ENCODE assay signal across 12 mouse cellular contexts in genomic region chr11:99369229-99369628, GRCm38 (mm10). TPM values are rescaled to one million over a fixed set of nuclear protein-coding genes. Genes with fewer than 3 reads are reported as not detected.
DNase-seq lines count a peak whose midpoint lies in the region; ATAC-seq and TF ChIP-seq lines count a peak whose summit lies in the region.
"Had no signal": no experiment of that assay in that cellular context is flagged by ENCODE, and none has a peak within 500 bp of the region (broad histone marks: within the 10 kb centered on the region; RNA-seq: fewer than 3 reads in every experiment).

No protein-coding gene starts in this region.

- H3K4me1 ChIP-seq in kidney, postnatal 0 days (replicated peaks; ENCODE audit: insufficient read depth, low read length), result no peaks in the 10 kb centered on the region
- H3K4me1 ChIP-seq: heart, embryonic 15.5 days; stomach, embryonic 15.5 days had no signal

- H3K4me3 ChIP-seq in kidney, postnatal 0 days (replicated peaks; ENCODE audit: low read depth, low read length), result no peak overlapping the region
- H3K4me3 ChIP-seq: heart, embryonic 15.5 days; myocyte; stomach, embryonic 15.5 days had no signal

- no peak overlapping the region for H3K27ac ChIP-seq in kidney, postnatal 0 days
- H3K27ac ChIP-seq: heart, embryonic 15.5 days; stomach, embryonic 15.5 days had no signal

- H3K27me3 ChIP-seq in kidney, postnatal 0 days (ENCODE audit: insufficient read depth, low read length), result no peaks in the 10 kb centered on the region
- H3K27me3 ChIP-seq: stomach, embryonic 15.5 days had no signal

- H3K9ac ChIP-seq in kidney, postnatal 0 days (ENCODE audit: low read depth, low read length), result no peak overlapping the region
- H3K9ac ChIP-seq: heart, embryonic 15.5 days; stomach, embryonic 15.5 days had no signal

- H3K36me3 ChIP-seq in kidney, postnatal 0 days (ENCODE audit: insufficient read depth, low read length), result no peaks in the 10 kb centered on the region
- H3K36me3 ChIP-seq: heart, embryonic 15.5 days; stomach, embryonic 15.5 days had no signal

- no peak overlapping the region for H3K4me2 ChIP-seq in kidney, postnatal 0 days (ENCODE audit: low read length)
- H3K4me2 ChIP-seq: heart, embryonic 15.5 days; stomach, embryonic 15.5 days had no signal

- peak; percentile 23 for DNase-seq in adrenal gland, postnatal 10 days
- DNase-seq in adrenal gland, postnatal 4 days (ENCODE audit: low spot score in 2 of 2), result no peak
- peak; percentile 54 for DNase-seq in kidney, postnatal 0 days (ENCODE audit: low spot score)
- DNase-seq in kidney, adult 11 months, result no peak
- DNase-seq in 3T3-L1 (ENCODE audit: low read depth, low spot score), result peak; percentile 51
- DNase-seq in embryo, embryonic 9.5 days (ENCODE audit: extremely low spot score), result peak; percentile 17
- DNase-seq in urinary bladder, postnatal 10 days (ENCODE audit: low spot score), result no peak
- no peak for DNase-seq in layer of hippocampus, adult 8-10 months (ENCODE audit: low spot score in 2 of 2)

- H3K9me3 ChIP-seq in kidney, postnatal 0 days (replicated peaks; ENCODE audit: low read length), result no peaks in the 10 kb centered on the region
- H3K9me3 ChIP-seq: heart, embryonic 15.5 days; stomach, embryonic 15.5 days had no signal

- WGBS in kidney, postnatal 0 days, result 13% methylated on average over 3 of the region's 3 CpGs

- no peak for ATAC-seq in kidney, postnatal 0 days (replicated peaks; ENCODE audit: low FRiP score, low read depth)

- TF ChIP-seq CTCF in kidney, postnatal 0 days (IDR thresholded peaks at IDR 0.05; ENCODE audit: low read depth), result peak; percentile 71

RNA-seq across cellular contexts. Expression of gene Krt28, which starts 5.5 kb away (rescaled TPM):
- total RNA-seq in adrenal gland, postnatal 10 days (2021), result under 1 TPM in 1 of 2 experiments, not detected in 1; 0.21 TPM
- total RNA-seq in adrenal gland, postnatal 4 days (2021), result under 1 TPM in 1 of 2 experiments, not detected in 1; 0.25 TPM
- 0.32 TPM in 1 of 2 replicates, not detected in the other for polyA plus RNA-seq in kidney, postnatal 0 days (2015; fragmentation: Nextera tagmentation; extraction: Ambion mirVana)
- total RNA-seq in layer of hippocampus, adult 8-10 months (2022), result under 1 TPM in 2 of 4 experiments, not detected in 2; 0.38 to 0.52 TPM
- polyA plus RNA-seq: heart, embryonic 15.5 days had no signal

RNA-seq across cellular contexts. Expression of gene Krt27, which starts 18.3 kb away (rescaled TPM):
- total RNA-seq in adrenal gland, postnatal 10 days (2021), result not detected
- not detected for total RNA-seq in adrenal gland, postnatal 4 days (2021)
- polyA plus RNA-seq in kidney, postnatal 0 days (2015; fragmentation: Nextera tagmentation; extraction: Ambion mirVana), result not detected in 2 replicates
- not detected for total RNA-seq in layer of hippocampus, adult 8-10 months (2022)
- total RNA-seq: left cerebral cortex, postnatal 10 days had no signal
- polyA plus RNA-seq: heart, embryonic 15.5 days; myocyte; stomach, embryonic 15.5 days had no signal

RNA-seq across cellular contexts. Expression of gene Krt10, which starts 19.9 kb away (rescaled TPM):
- 1 to 10 TPM; 7.0 to 8.2 TPM for total RNA-seq in adrenal gland, postnatal 10 days (2021)
- 1 to 10 TPM; 4.9 to 9.9 TPM for total RNA-seq in adrenal gland, postnatal 4 days (2021)
- polyA plus RNA-seq in kidney, postnatal 0 days (2015; fragmentation: Nextera tagmentation; extraction: Ambion mirVana), result 35.5 and 42.6 TPM in 2 replicates
- 10 to 100 TPM; 10.4 to 12.6 (median 11.0) TPM for total RNA-seq in layer of hippocampus, adult 8-10 months (2022)

RNA-seq across cellular contexts. Expression of gene Krt26, which starts 31.5 kb away (rescaled TPM):
- total RNA-seq in adrenal gland, postnatal 10 days (2021), result not detected
- not detected for total RNA-seq in adrenal gland, postnatal 4 days (2021)
- polyA plus RNA-seq in kidney, postnatal 0 days (2015; fragmentation: Nextera tagmentation; extraction: Ambion mirVana), result not detected in 2 replicates
- total RNA-seq in layer of hippocampus, adult 8-10 months (2022), result not detected
- polyA plus RNA-seq: heart, embryonic 15.5 days; myocyte had no signal

RNA-seq across cellular contexts. Expression of gene Krt25, which starts 46.5 kb away (rescaled TPM):
- total RNA-seq in adrenal gland, postnatal 10 days (2021), result under 1 TPM in 1 of 2 experiments, not detected in 1; 0.18 TPM
- total RNA-seq in adrenal gland, postnatal 4 days (2021), result not detected
- 0.08 and 0.09 TPM in 2 replicates for polyA plus RNA-seq in kidney, postnatal 0 days (2015; fragmentation: Nextera tagmentation; extraction: Ambion mirVana)
- not detected for total RNA-seq in layer of hippocampus, adult 8-10 months (2022)
- total RNA-seq: left cerebral cortex, postnatal 10 days had no signal
- polyA plus RNA-seq: heart, embryonic 15.5 days; myocyte had no signal

Comparison
In these comparisons a context has a peak if more than half of its experiments do, and no peak if none do; other contexts are left out.
1. DNase-seq: peak in adrenal gland, postnatal 10 days (single experiment), kidney, postnatal 0 days (single experiment), 3T3-L1 (single experiment) and embryo, embryonic 9.5 days (single experiment); none in adrenal gland, postnatal 4 days (0 of 2), kidney, adult 11 months (single experiment), urinary bladder, postnatal 10 days (single experiment) and layer of hippocampus, adult 8-10 months (0 of 2).